Mouse (Mus musculus) lung, adult 2 months (tissue): ENCODE measurements around the gene Klhl18.

Source experiments
- CTCF ChIP-seq: fragments of 200-500 bp; IDR thresholded peaks from 2 replicates; pipeline ENCODE4 v1.5.1; 2011; ENCODE audit warnings: mild to moderate bottlenecking, low read length, control low read depth; ENCODE audit not compliant: insufficient read depth
- POLR2A ChIP-seq: fragments of 200-500 bp; IDR thresholded peaks from 2 replicates; pipeline ENCODE4 v1.6.1; 2011; ENCODE audit warnings: low read depth, mild to moderate bottlenecking, control low read depth, low read length, borderline replicate concordance; ENCODE audit errors: extremely low read depth

DNA sequence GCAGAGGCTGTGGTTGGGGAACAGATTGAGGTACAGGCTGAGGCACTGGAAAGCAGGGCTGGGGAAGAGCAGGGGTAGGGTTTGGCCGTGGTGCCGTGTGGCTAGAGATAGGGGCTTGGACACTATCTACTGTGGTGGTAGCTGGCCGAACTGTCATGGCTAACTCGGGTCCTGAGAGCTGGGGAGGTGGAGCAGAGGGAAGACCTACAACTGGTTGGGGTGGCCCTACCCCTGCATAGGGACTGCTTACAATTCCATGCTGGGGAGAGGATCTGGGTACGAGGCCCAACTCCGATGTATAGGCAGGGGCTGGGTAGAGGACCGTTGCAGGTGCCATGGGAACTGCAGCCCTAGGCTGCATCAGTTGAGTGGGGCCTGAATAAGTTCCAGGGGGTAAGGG is 88.5 kb downstream of the Klhl18 start:
- no peak for TF ChIP-seq CTCF
- no peak for TF ChIP-seq POLR2A
